Mouse (Mus musculus): ENCODE measurements at regions not wholly inside any gene's neighbourhood (a gene's known extent, or its start where the extent isn't known, plus 50 kb on each side); places are given as distances from the start of the nearest gene placed in this dataset.

GRCm38 (mm10) chr3:39489392-39489791, 602.7 kb downstream of the Fat4 start:
- TF ChIP-seq MEF2A (IDR thresholded peaks at IDR 0.05; ENCODE audit: borderline replicate concordance, low read depth, low read length) (no peak), GABPA (IDR thresholded peaks at IDR 0.05; ENCODE audit: insufficient replicate concordance, low read depth, low read length) (no peak), UBTF (IDR thresholded peaks at IDR 0.05; ENCODE audit: low read depth, low read length) (no peak), USF1 (IDR thresholded peaks at IDR 0.05; ENCODE audit: low read depth, low read length) (no peak), MAX (IDR thresholded peaks at IDR 0.05; ENCODE audit: low read length) (no peak), NRF1 (IDR thresholded peaks at IDR 0.05; ENCODE audit: low read depth, low read length) (no peak), ZKSCAN1 (IDR thresholded peaks at IDR 0.05; ENCODE audit: borderline replicate concordance, low read depth, low read length) (no peak), ZMIZ1 (IDR thresholded peaks at IDR 0.05; ENCODE audit: low read depth, low read length) (no peak), POLR2A (IDR thresholded peaks at IDR 0.05; ENCODE audit: low read depth, low read length) (no peak), TCF12 (IDR thresholded peaks at IDR 0.05; ENCODE audit: low read depth, low read length) (no peak), MAZ (IDR thresholded peaks at IDR 0.05; ENCODE audit: low read depth, low read length) (no peak), CHD1 (IDR thresholded peaks at IDR 0.05; ENCODE audit: low read depth, low read length) (no peak)
- Histone ChIP-seq H3K27ac (ENCODE audit: insufficient read depth, low read depth) (no peak overlapping the region), H3K4me3 (replicated peaks in 1 of 3; ENCODE audit: low read depth in 2 of 3, low read length in 2 of 3, poor library complexity in 1 of 3) (no peak overlapping the region), H3K4me2 (ENCODE audit: insufficient read depth, low read depth, poor library complexity, severe bottlenecking) (no peak overlapping the region), H3K36me3 (replicated peaks in 1 of 2; ENCODE audit: control insufficient read depth in 1 of 2, insufficient read depth in 1 of 2, low read length in 1 of 2) (no peaks in the 10 kb centered on the region), H3K9me3 (replicated peaks; ENCODE audit: low read length) (no peaks in the 10 kb centered on the region), H3K9ac (ENCODE audit: insufficient read depth, low read depth) (no peak overlapping the region), H3K79me2 (replicated peaks; ENCODE audit: control insufficient read depth, extremely low read depth, insufficient read depth, poor library complexity, severe bottlenecking) (no peaks in the 10 kb centered on the region), H3K4me1 (ENCODE audit: control insufficient read depth in 1 of 2, insufficient read depth in 2 of 2) (peaks cover 0 to 5% of the 10 kb centered on the region in 2 experiments; a peak in 1 of 4 replicates), H3K27me3 (replicated peaks) (no peaks in the 10 kb centered on the region)
- dilution Hi-C loops (cut with MboI; ENCODE audit: extremely low pct_ligation_motif_present, extremely low pct_unique_long_range_greater_than_20kb, low sequenced_read_pairs), result no loop called here
- no peak for DNase-seq (ENCODE audit: extremely low read depth)
- in situ Hi-C loops (cut with MboI; ENCODE audit: low pct_ligation_motif_present, low pct_unique_long_range_greater_than_20kb, low sequenced_read_pairs), result no loop called here

- in situ Hi-C loops (cut with MboI; ENCODE audit: low pct_ligation_motif_present, low pct_unique_long_range_greater_than_20kb, low sequenced_read_pairs), result no loop called here
- Histone ChIP-seq H3K36me3 (replicated peaks in 1 of 2; ENCODE audit: control insufficient read depth in 1 of 2, insufficient read depth in 1 of 2, low read length in 1 of 2) (no peaks in the 10 kb centered on the region), H3K79me2 (replicated peaks; ENCODE audit: control insufficient read depth, extremely low read depth, insufficient read depth, poor library complexity, severe bottlenecking) (no peaks in the 10 kb centered on the region), H3K4me1 (ENCODE audit: control insufficient read depth in 1 of 2, insufficient read depth in 2 of 2) (peaks cover 0 to 5% of the 10 kb centered on the region in 2 experiments; a peak in 1 of 4 replicates), H3K9me3 (replicated peaks; ENCODE audit: low read length) (no peaks in the 10 kb centered on the region), H3K27me3 (replicated peaks) (no peaks in the 10 kb centered on the region), H3K4me3 (replicated peaks in 1 of 3; ENCODE audit: low read depth in 2 of 3, low read length in 2 of 3, poor library complexity in 1 of 3) (no peak overlapping the region), H3K9ac (ENCODE audit: insufficient read depth, low read depth) (no peak overlapping the region), H3K27ac (ENCODE audit: insufficient read depth, low read depth) (no peak overlapping the region), H3K4me2 (ENCODE audit: insufficient read depth, low read depth, poor library complexity, severe bottlenecking) (no peak overlapping the region)
- no peak for DNase-seq (ENCODE audit: extremely low read depth)
- TF ChIP-seq USF1 (IDR thresholded peaks at IDR 0.05; ENCODE audit: low read depth, low read length), result no peak
- no peak for TF ChIP-seq MAX (IDR thresholded peaks at IDR 0.05; ENCODE audit: low read length)
- no peak for TF ChIP-seq USF2 (conservative IDR thresholded peaks at IDR 0.05; ENCODE audit: low read depth, low read length)
- no peak for TF ChIP-seq CHD1 (IDR thresholded peaks at IDR 0.05; ENCODE audit: low read depth, low read length)
- no peak for TF ChIP-seq ETS1 (conservative IDR thresholded peaks at IDR 0.05; ENCODE audit: low read depth, low read length)
- no peak for TF ChIP-seq ZKSCAN1 (IDR thresholded peaks at IDR 0.05; ENCODE audit: borderline replicate concordance, low read depth, low read length)
- no peak for TF ChIP-seq EP300 (IDR thresholded peaks at IDR 0.05; ENCODE audit: low read length)
- TF ChIP-seq POLR2A (IDR thresholded peaks at IDR 0.05; ENCODE audit: low read depth, low read length), result no peak
- TF ChIP-seq HCFC1 (IDR thresholded peaks at IDR 0.05; ENCODE audit: low read depth, low read length), result no peak
- no peak for TF ChIP-seq NELFE (IDR thresholded peaks at IDR 0.05; ENCODE audit: low read depth, low read length)
- no peak for TF ChIP-seq PAX5 (IDR thresholded peaks at IDR 0.05; ENCODE audit: low read length)
- no peak for TF ChIP-seq CTCF (conservative IDR thresholded peaks at IDR 0.05 in 1 of 2, IDR thresholded peaks at IDR 0.05 in 1 of 2; ENCODE audit: low read depth in 2 of 2, low read length in 2 of 2)
- TF ChIP-seq UBTF (IDR thresholded peaks at IDR 0.05; ENCODE audit: low read depth, low read length), result no peak
- no peak for TF ChIP-seq E2F4 (IDR thresholded peaks at IDR 0.05; ENCODE audit: insufficient replicate concordance, low read depth, low read length)
- TF ChIP-seq JUN (IDR thresholded peaks at IDR 0.05; ENCODE audit: insufficient read depth, low read depth, low read length), result no peak
- TF ChIP-seq IRF4 (IDR thresholded peaks at IDR 0.05; ENCODE audit: low read depth, low read length), result no peak
- no peak for TF ChIP-seq MYC (IDR thresholded peaks at IDR 0.05; ENCODE audit: low read depth, low read length)
- dilution Hi-C loops (cut with MboI; ENCODE audit: extremely low pct_ligation_motif_present, extremely low pct_unique_long_range_greater_than_20kb, low sequenced_read_pairs), result no loop called here
Observed at GRCm38 (mm10) chr3:39494363-39494762, 607.6 kb downstream of the Fat4 start.
